Comparison of ENCODE assay signal across 16 mouse cellular contexts in the genomic region with DNA sequence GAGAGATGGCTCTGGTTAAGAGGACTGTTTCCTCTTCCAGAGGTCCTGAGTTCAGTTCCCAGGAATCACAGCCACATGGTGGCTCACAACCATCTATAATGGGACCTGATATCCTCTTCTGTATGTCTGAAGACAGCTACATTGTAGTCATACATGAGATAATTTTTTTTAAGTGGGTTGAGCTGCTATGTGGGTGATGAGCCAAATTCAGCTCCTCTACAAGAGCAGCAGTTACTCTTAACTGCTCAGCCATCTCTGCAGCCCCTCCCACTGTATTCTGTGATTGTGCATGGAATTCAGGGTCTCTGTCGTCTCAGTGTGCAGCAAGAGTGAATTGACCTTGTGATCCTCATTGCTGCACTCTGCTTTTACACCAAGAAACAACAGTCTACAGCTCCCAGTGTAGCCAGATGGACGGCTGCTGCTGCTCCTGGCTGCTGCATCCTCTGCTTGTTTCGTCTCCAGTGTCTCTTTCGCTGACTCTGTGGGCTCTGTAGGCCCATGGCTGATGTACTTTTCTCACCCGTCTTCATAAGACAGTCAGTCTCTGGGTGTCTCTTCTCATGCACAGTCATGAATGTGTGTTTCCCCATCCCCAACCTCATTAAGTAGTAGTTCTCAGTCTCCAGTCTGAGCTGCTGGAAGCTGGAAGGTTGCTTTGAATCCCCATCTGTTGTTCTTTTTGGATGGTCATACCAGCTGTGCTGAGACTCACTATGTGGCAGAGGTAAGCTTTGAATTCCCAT. TPM values are rescaled to one million over a fixed set of nuclear protein-coding genes. Genes with fewer than 3 reads are reported as not detected.
DNase-seq lines count a peak whose midpoint lies in the region; ATAC-seq and TF ChIP-seq lines count a peak whose summit lies in the region.
"Had no signal": no experiment of that assay in that cellular context is flagged by ENCODE, and none has a peak within 500 bp of the region (broad histone marks: within the 10 kb centered on the region; RNA-seq: fewer than 3 reads in every experiment).

No protein-coding gene starts in this region.

- H3K36me3 ChIP-seq in hindbrain, postnatal 0 days (ENCODE audit: insufficient read depth, low read length): peaks cover 5% of the 10 kb centered on the region; the same call in 1 of the 2 replicates
- 0 out of 2 replicates have a peak, but pooled peaks cover 7% of the 10 kb centered on the region for H3K36me3 ChIP-seq in hindbrain, embryonic 11.5 days (ENCODE audit: control insufficient read depth, insufficient read depth, low read length)

- H3K4me2 ChIP-seq in hindbrain, postnatal 0 days (ENCODE audit: low read depth, low read length): no peak overlapping the region
- H3K4me2 ChIP-seq in hindbrain, embryonic 11.5 days (replicated peaks; ENCODE audit: low read depth, low read length): no peak overlapping the region

- no peak for TF ChIP-seq POLR2A in cerebellum, adult 2 months (IDR thresholded peaks at IDR 0.05; ENCODE audit: borderline replicate concordance, insufficient read depth, low read length)

- H3K4me1 ChIP-seq in hindbrain, postnatal 0 days (ENCODE audit: insufficient read depth, low read length): no peaks in the 10 kb centered on the region
- no peaks in the 10 kb centered on the region for H3K4me1 ChIP-seq in hindbrain, embryonic 11.5 days (replicated peaks; ENCODE audit: control insufficient read depth, insufficient read depth, low read length)
- H3K4me1 ChIP-seq in cerebellum, adult 2 months (ENCODE audit: control insufficient read depth, insufficient read depth, low read length): 0 out of 2 replicates have a peak, but pooled peaks cover 2% of the 10 kb centered on the region

- H3K9ac ChIP-seq in hindbrain, postnatal 0 days (replicated peaks; ENCODE audit: low read length): no peak overlapping the region
- no peak overlapping the region for H3K9ac ChIP-seq in hindbrain, embryonic 11.5 days (ENCODE audit: low read depth, low read length)
- H3K9ac ChIP-seq: liver, embryonic 14.5 days had no signal

- H3K9me3 ChIP-seq in hindbrain, postnatal 0 days (ENCODE audit: low read length): no peaks in the 10 kb centered on the region
- no peaks in the 10 kb centered on the region for H3K9me3 ChIP-seq in hindbrain, embryonic 11.5 days (ENCODE audit: control insufficient read depth, low read length)
- H3K9me3 ChIP-seq: G1E had no signal

- ATAC-seq in hindbrain, postnatal 0 days: 0 out of 2 replicates have a peak, but pooled peaks have one; percentile 31
- no peak for ATAC-seq in hindbrain, embryonic 11.5 days (ENCODE audit: low FRiP score)
- no peak for ATAC-seq in erythroid progenitor cell, adult 5-6 weeks (replicated peaks; ENCODE audit: low FRiP score, poor library complexity, severe bottlenecking)

- no peaks in the 10 kb centered on the region for H3K27me3 ChIP-seq in hindbrain, postnatal 0 days (ENCODE audit: insufficient read depth, low read length)
- H3K27me3 ChIP-seq in hindbrain, embryonic 11.5 days (ENCODE audit: control insufficient read depth, insufficient read depth, low read length): no peaks in the 10 kb centered on the region
- H3K27me3 ChIP-seq in cerebellum, adult 2 months (ENCODE audit: control insufficient read depth, insufficient read depth, low read length): no peaks in the 10 kb centered on the region

- peak overlapping the region; percentile 32 for H3K27ac ChIP-seq in hindbrain, postnatal 0 days
- no peak overlapping the region for H3K27ac ChIP-seq in hindbrain, embryonic 11.5 days (ENCODE audit: low read depth, low read length)
- no peak overlapping the region for H3K27ac ChIP-seq in cerebellum, adult 2 months (ENCODE audit: insufficient read depth, low read length)
- H3K27ac ChIP-seq: liver, embryonic 14.5 days; stomach, postnatal 0 days had no signal

- no peak for TF ChIP-seq CTCF in hindbrain, postnatal 0 days (IDR thresholded peaks at IDR 0.05; ENCODE audit: low read depth)
- TF ChIP-seq CTCF in cerebellum, adult 2 months (IDR thresholded peaks at IDR 0.05; ENCODE audit: borderline replicate concordance, insufficient read depth, low read depth, low read length): no peak

- no peak overlapping the region for H3K4me3 ChIP-seq in hindbrain, postnatal 0 days (ENCODE audit: low read length)
- no peak overlapping the region for H3K4me3 ChIP-seq in hindbrain, embryonic 11.5 days (ENCODE audit: low read depth, low read length)
- H3K4me3 ChIP-seq in cerebellum, adult 2 months (replicated peaks; ENCODE audit: insufficient read depth, low read depth, low read length): no peak overlapping the region

- DNase-seq in adrenal gland, postnatal 14 days: peak; percentile 15
- no peak for DNase-seq in adrenal gland, postnatal 4 days (ENCODE audit: low spot score in 2 of 2)
- peak; percentile 9 for DNase-seq in hindbrain, postnatal 0 days (ENCODE audit: low spot score)
- no peak for DNase-seq in hindbrain, embryonic 11.5 days (ENCODE audit: low spot score)
- peak; percentile 18 to 52 for DNase-seq in right cerebral cortex, adult 2 months (ENCODE audit: low spot score in 2 of 2)
- no peak for DNase-seq in right cerebral cortex, postnatal 4 days
- no peak for DNase-seq in cerebellum, adult 2 months

- 56% methylated on average over 5 of the region's 5 CpGs for WGBS in hindbrain, postnatal 0 days
- WGBS in hindbrain, embryonic 11.5 days: 63% methylated on average over 5 of the region's 5 CpGs
- 45% methylated on average over 5 of the region's 5 CpGs for WGBS in cerebellum, adult 2 months

RNA-seq across cellular contexts. Expression of a gene that starts 16.8 kb away (rescaled TPM):
- total RNA-seq in adrenal gland, postnatal 14 days (2021): not detected in 2 replicates
- not detected for total RNA-seq in adrenal gland, postnatal 4 days (2021)
- total RNA-seq in hindbrain, postnatal 0 days (2014; rRNA removed): not detected in 2 replicates
- polyA plus RNA-seq in hindbrain, postnatal 0 days (2015; fragmentation: Nextera tagmentation; extraction: Ambion mirVana): not detected in 2 replicates
- polyA plus RNA-seq in hindbrain, embryonic 11.5 days (2014; fragmentation: Nextera tagmentation; extraction: Ambion mirVana): not detected in 2 replicates
- not detected in 2 replicates for polyA plus RNA-seq in cerebellum, adult 2 months (2012; rRNA removed)
- not detected in 2 replicates for total RNA-seq in erythroid progenitor cell, adult 5-6 weeks (2015; ENCODE audit: low replicate concordance)
- total RNA-seq in erythroid progenitor cell, adult 5-6 weeks (2017; ENCODE audit: low replicate concordance): not detected in 2 replicates
- total RNA-seq: G1E; gastrocnemius, adult 18-20 months; layer of hippocampus, adult 18-20 months had no signal
- polyA plus RNA-seq: G1E; heart, embryonic 14.5 days; intestine, postnatal 0 days; liver, embryonic 14.5 days; neural tube, embryonic 11.5 days; stomach, postnatal 0 days had no signal

RNA-seq across cellular contexts. Expression of a gene that starts 30.0 kb away (rescaled TPM):
- total RNA-seq in adrenal gland, postnatal 14 days (2021): 75.1 and 78.2 TPM in 2 replicates
- 10 to 100 TPM; 80.0 to 83.4 TPM for total RNA-seq in adrenal gland, postnatal 4 days (2021)
- 115 and 116 TPM in 2 replicates for total RNA-seq in hindbrain, postnatal 0 days (2014; rRNA removed)
- polyA plus RNA-seq in hindbrain, postnatal 0 days (2015; fragmentation: Nextera tagmentation; extraction: Ambion mirVana): 110 and 117 TPM in 2 replicates
- 128 and 136 TPM in 2 replicates for polyA plus RNA-seq in hindbrain, embryonic 11.5 days (2014; fragmentation: Nextera tagmentation; extraction: Ambion mirVana)
- polyA plus RNA-seq in cerebellum, adult 2 months (2012; rRNA removed): 112 and 113 TPM in 2 replicates
- total RNA-seq in erythroid progenitor cell, adult 5-6 weeks (2015; ENCODE audit: low replicate concordance): 52.6 and 69.2 TPM in 2 replicates
- total RNA-seq in erythroid progenitor cell, adult 5-6 weeks (2017; ENCODE audit: low replicate concordance): 68.0 and 82.9 TPM in 2 replicates

Comparison
In these comparisons a context has a peak if more than half of its experiments do, and no peak if none do; other contexts are left out.
1. DNase-seq: peak in adrenal gland, postnatal 14 days (single experiment), hindbrain, postnatal 0 days (single experiment) and right cerebral cortex, adult 2 months (2 of 2); none in adrenal gland, postnatal 4 days (0 of 2), hindbrain, embryonic 11.5 days (single experiment), right cerebral cortex, postnatal 4 days (single experiment) and cerebellum, adult 2 months (0 of 2).